ENCODE assay signal across 8 mouse cellular contexts in genomic region chr1:131134942-131135522, GRCm38 (mm10). TPM values are rescaled to one million over a fixed set of nuclear protein-coding genes. Genes with fewer than 3 reads are reported as not detected.
DNase-seq lines count a peak whose midpoint lies in the region; ATAC-seq and TF ChIP-seq lines count a peak whose summit lies in the region.

No protein-coding gene starts in this region.

- H3K36me3 ChIP-seq in embryonic facial prominence, embryonic 13.5 days: peaks cover 5% of the 10 kb centered on the region
- H3K36me3 ChIP-seq in embryonic facial prominence, embryonic 10.5 days (replicated peaks): peaks cover 27% of the 10 kb centered on the region

- H3K4me2 ChIP-seq in embryonic facial prominence, embryonic 13.5 days: no peak overlapping the region

- 75% methylated on average over 8 of the region's 8 CpGs for WGBS in embryonic facial prominence, embryonic 13.5 days
- 82% methylated on average over 8 of the region's 8 CpGs for WGBS in embryonic facial prominence, embryonic 10.5 days

- 0 out of 2 replicates have a peak, but pooled peaks cover 3% of the 10 kb centered on the region for H3K27me3 ChIP-seq in embryonic facial prominence, embryonic 13.5 days
- H3K27me3 ChIP-seq in embryonic facial prominence, embryonic 10.5 days (replicated peaks; ENCODE audit: low read depth, poor library complexity, severe bottlenecking): no peaks in the 10 kb centered on the region

- no peak for ATAC-seq in embryonic facial prominence, embryonic 13.5 days (ENCODE audit: insufficient number of reproducible peaks, insufficient read depth, low FRiP score, low TSS enrichment, low read depth)

- no peaks in the 10 kb centered on the region for H3K9me3 ChIP-seq in embryonic facial prominence, embryonic 13.5 days
- H3K9me3 ChIP-seq in embryonic facial prominence, embryonic 10.5 days: no peaks in the 10 kb centered on the region

- H3K27ac ChIP-seq in embryonic facial prominence, embryonic 13.5 days: no peak overlapping the region
- H3K27ac ChIP-seq in embryonic facial prominence, embryonic 10.5 days (replicated peaks): no peak overlapping the region
- peak overlapping the region; percentile 77 for H3K27ac ChIP-seq in bone marrow macrophage, adult 2 months (ENCODE audit: insufficient read depth, low read depth, low read length)

- H3K4me1 ChIP-seq in embryonic facial prominence, embryonic 13.5 days: peaks cover 8% of the 10 kb centered on the region
- peaks cover 33% of the 10 kb centered on the region for H3K4me1 ChIP-seq in embryonic facial prominence, embryonic 10.5 days
- peaks cover 24% of the 10 kb centered on the region for H3K4me1 ChIP-seq in bone marrow macrophage, adult 2 months (ENCODE audit: control insufficient read depth, insufficient read depth, low read length)

- TF ChIP-seq CTCF in bone marrow macrophage, adult 2 months (IDR thresholded peaks at IDR 0.05; ENCODE audit: low read depth, low read length): no peak

- TF ChIP-seq POLR2A in bone marrow macrophage, adult 2 months (IDR thresholded peaks at IDR 0.05; ENCODE audit: borderline replicate concordance, low read depth, low read length): no peak

- DNase-seq in embryonic facial prominence, embryonic 10.5 days (ENCODE audit: low spot score): no peak
- peak; percentile 68 for DNase-seq in 3134 (ENCODE audit: extremely low read depth, insufficient read length, low spot score)
- peak; percentile 77 for DNase-seq in kidney, postnatal 14 days
- peak; percentile 47 to 66 for DNase-seq in natural killer cell, adult 2 months (ENCODE audit: low spot score in 2 of 2)
- no peak for DNase-seq in retina, postnatal 1 day
- DNase-seq in cerebellum, postnatal 4 days (ENCODE audit: low spot score in 2 of 2): no peak

- no peak overlapping the region for H3K4me3 ChIP-seq in embryonic facial prominence, embryonic 13.5 days
- H3K4me3 ChIP-seq in embryonic facial prominence, embryonic 10.5 days: no peak overlapping the region
- peak overlapping the region; percentile 42 for H3K4me3 ChIP-seq in bone marrow macrophage, adult 2 months (ENCODE audit: insufficient read depth, low read length)

- H3K9ac ChIP-seq in embryonic facial prominence, embryonic 13.5 days: 0 out of 2 replicates have a peak overlapping the region, but pooled peaks have one; percentile 6

RNA-seq across cellular contexts. Expression of gene Dyrk3, which starts 3.1 kb away (rescaled TPM):
- polyA plus RNA-seq in embryonic facial prominence, embryonic 13.5 days (2015; fragmentation: Nextera tagmentation; extraction: Ambion mirVana): 3.3 and 3.9 TPM in 2 replicates
- polyA plus RNA-seq in embryonic facial prominence, embryonic 10.5 days (2016; fragmentation: Nextera tagmentation; extraction: Ambion mirVana): 8.7 and 9.7 TPM in 2 replicates
- polyA plus RNA-seq in bone marrow macrophage, adult 2 months (2012; ENCODE audit: insufficient read depth, insufficient read length, missing spikeins): 0.84 and 1.1 TPM in 2 replicates

RNA-seq across cellular contexts. Expression of gene Eif2d, which starts 17.9 kb away (rescaled TPM):
- 61.3 and 68.7 TPM in 2 replicates for polyA plus RNA-seq in embryonic facial prominence, embryonic 13.5 days (2015; fragmentation: Nextera tagmentation; extraction: Ambion mirVana)
- 66.9 and 70.3 TPM in 2 replicates for polyA plus RNA-seq in embryonic facial prominence, embryonic 10.5 days (2016; fragmentation: Nextera tagmentation; extraction: Ambion mirVana)
- polyA plus RNA-seq in bone marrow macrophage, adult 2 months (2012; ENCODE audit: insufficient read depth, insufficient read length, missing spikeins): 20.5 and 23.2 TPM in 2 replicates

RNA-seq across cellular contexts. Expression of gene Mapkapk2, which starts 37.4 kb away (rescaled TPM):
- polyA plus RNA-seq in embryonic facial prominence, embryonic 13.5 days (2015; fragmentation: Nextera tagmentation; extraction: Ambion mirVana): 39.8 and 40.4 TPM in 2 replicates
- 44.4 and 45.4 TPM in 2 replicates for polyA plus RNA-seq in embryonic facial prominence, embryonic 10.5 days (2016; fragmentation: Nextera tagmentation; extraction: Ambion mirVana)
- polyA plus RNA-seq in bone marrow macrophage, adult 2 months (2012; ENCODE audit: insufficient read depth, insufficient read length, missing spikeins): 265 and 283 TPM in 2 replicates

Comparison
In these comparisons a context has a peak if more than half of its experiments do, and no peak if none do; other contexts are left out.
1. DNase-seq: peak in 3134 (single experiment), kidney, postnatal 14 days (single experiment) and natural killer cell, adult 2 months (2 of 2); none in embryonic facial prominence, embryonic 10.5 days (single experiment), retina, postnatal 1 day (single experiment) and cerebellum, postnatal 4 days (0 of 2).